11 mouse cellular contexts compared by ENCODE assay signal in the genomic region with DNA sequence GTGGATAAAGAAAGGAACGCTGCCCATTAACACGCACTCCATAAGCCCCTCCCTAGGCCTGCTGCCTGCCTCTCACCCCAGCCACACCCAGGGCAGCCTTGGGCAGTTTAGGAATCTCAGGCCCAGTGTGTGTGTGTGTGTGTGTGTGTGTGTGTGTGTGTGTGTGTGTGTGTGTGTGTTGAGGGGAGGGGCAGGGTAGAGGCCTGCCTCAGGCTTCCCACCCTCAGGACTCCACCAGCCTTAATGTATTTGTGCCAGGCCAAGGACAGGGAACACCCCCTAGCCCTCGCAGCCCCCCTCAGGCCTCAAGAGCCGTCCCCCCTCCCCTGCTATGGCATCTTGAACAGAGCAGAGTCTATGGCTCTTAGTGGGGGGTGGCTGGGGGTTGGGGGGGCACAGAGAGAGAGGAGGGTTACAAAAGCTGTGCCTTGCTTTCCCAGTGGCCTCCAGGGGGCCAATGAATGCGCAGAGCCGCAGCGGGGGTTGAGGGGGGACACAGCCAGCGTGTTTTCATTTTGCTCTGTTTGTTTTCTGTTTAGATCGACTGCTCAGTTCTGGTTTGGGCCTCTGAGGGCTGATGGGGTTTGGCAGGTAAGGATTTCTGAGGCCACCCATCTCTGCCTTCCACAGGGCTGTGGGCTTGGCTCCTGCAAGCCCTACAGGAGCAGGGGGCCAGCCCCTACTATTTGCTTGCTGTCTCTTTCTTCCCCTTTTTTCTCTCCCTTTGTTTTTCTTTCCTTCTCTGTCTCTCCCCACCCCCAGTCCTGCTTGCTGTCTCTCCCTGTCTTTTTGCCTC.
DNase-seq lines count a peak whose midpoint lies in the region; ATAC-seq and TF ChIP-seq lines count a peak whose summit lies in the region.
"Had no signal": no experiment of that assay in that cellular context is flagged by ENCODE, and none has a peak within 500 bp of the region (broad histone marks: within the 10 kb centered on the region; RNA-seq: fewer than 3 reads in every experiment).

No protein-coding gene starts in this region.

- H3K27me3 ChIP-seq in kidney, postnatal 0 days (ENCODE audit: insufficient read depth, low read length), result no peaks in the 10 kb centered on the region
- H3K27me3 ChIP-seq in intestine, embryonic 15.5 days (replicated peaks), result no peaks in the 10 kb centered on the region
- H3K27me3 ChIP-seq in stomach, embryonic 16.5 days (ENCODE audit: control insufficient read depth, insufficient read depth, low read length), result no peaks in the 10 kb centered on the region

- no peak overlapping the region for H3K4me3 ChIP-seq in kidney, postnatal 0 days (replicated peaks; ENCODE audit: low read depth, low read length)
- H3K4me3 ChIP-seq in intestine, embryonic 15.5 days (replicated peaks), result no peak overlapping the region
- no peak overlapping the region for H3K4me3 ChIP-seq in stomach, embryonic 16.5 days (replicated peaks; ENCODE audit: low read length)
- H3K4me3 ChIP-seq: erythroblast, embryonic 14.5 days; myocyte had no signal

- no peak overlapping the region for H3K9ac ChIP-seq in kidney, postnatal 0 days (ENCODE audit: low read depth, low read length)
- H3K9ac ChIP-seq in intestine, embryonic 15.5 days, result no peak overlapping the region
- no peak overlapping the region for H3K9ac ChIP-seq in stomach, embryonic 16.5 days (ENCODE audit: low read length)

- ATAC-seq in kidney, postnatal 0 days (replicated peaks; ENCODE audit: low FRiP score, low read depth), result no peak
- ATAC-seq in intestine, embryonic 15.5 days, result peak; percentile 29; the same call in 1 of the 2 replicates
- ATAC-seq in stomach, embryonic 16.5 days (ENCODE audit: insufficient read depth, low FRiP score), result peak; percentile 61; the same call in 1 of the 2 replicates

- peak; percentile 15; the same call in 1 of the 2 replicates for TF ChIP-seq CTCF in kidney, postnatal 0 days (IDR thresholded peaks at IDR 0.05; ENCODE audit: low read depth)

- no peaks in the 10 kb centered on the region for H3K9me3 ChIP-seq in kidney, postnatal 0 days (replicated peaks; ENCODE audit: low read length)
- no peaks in the 10 kb centered on the region for H3K9me3 ChIP-seq in intestine, embryonic 15.5 days
- H3K9me3 ChIP-seq in stomach, embryonic 16.5 days (replicated peaks; ENCODE audit: control insufficient read depth, low read length), result no peaks in the 10 kb centered on the region

- H3K4me1 ChIP-seq in kidney, postnatal 0 days (replicated peaks; ENCODE audit: insufficient read depth, low read length), result 0 out of 2 replicates have a peak, but pooled peaks cover 2% of the 10 kb centered on the region
- H3K4me1 ChIP-seq in intestine, embryonic 15.5 days (replicated peaks), result peaks cover 10% of the 10 kb centered on the region
- 0 out of 2 replicates have a peak, but pooled peaks cover 5% of the 10 kb centered on the region for H3K4me1 ChIP-seq in stomach, embryonic 16.5 days (ENCODE audit: control insufficient read depth, insufficient read depth, low read length)

- no peak for DNase-seq in kidney, postnatal 0 days (ENCODE audit: low spot score)
- no peak for DNase-seq in kidney, adult 18-20 months
- peak; percentile 33 to 70 for DNase-seq in lung, postnatal 4 days
- no peak for DNase-seq in heart, adult 18-20 months
- DNase-seq in T-cell, adult 2 months (ENCODE audit: low spot score), result no peak
- no peak for DNase-seq in right cerebral cortex, adult 18-20 months
- DNase-seq: liver had no signal

- 41% methylated on average over 9 of the region's 9 CpGs for WGBS in kidney, postnatal 0 days
- 38% methylated on average over 9 of the region's 9 CpGs for WGBS in intestine, embryonic 15.5 days
- WGBS in stomach, embryonic 16.5 days, result 21% methylated on average over 9 of the region's 9 CpGs

- H3K4me2 ChIP-seq in kidney, postnatal 0 days (ENCODE audit: low read length), result no peak overlapping the region
- no peak overlapping the region for H3K4me2 ChIP-seq in intestine, embryonic 15.5 days (replicated peaks)
- H3K4me2 ChIP-seq in stomach, embryonic 16.5 days (ENCODE audit: low read depth, low read length), result no peak overlapping the region

- H3K36me3 ChIP-seq in kidney, postnatal 0 days (ENCODE audit: insufficient read depth, low read length), result no peaks in the 10 kb centered on the region
- H3K36me3 ChIP-seq in intestine, embryonic 15.5 days, result no peaks in the 10 kb centered on the region
- no peaks in the 10 kb centered on the region for H3K36me3 ChIP-seq in stomach, embryonic 16.5 days (ENCODE audit: control insufficient read depth, insufficient read depth, low read length)

- H3K27ac ChIP-seq in kidney, postnatal 0 days, result 0 out of 2 replicates have a peak overlapping the region, but pooled peaks have one; percentile 31
- H3K27ac ChIP-seq in intestine, embryonic 15.5 days, result no peak overlapping the region
- peak overlapping the region; percentile 38; the same call in 1 of the 2 replicates for H3K27ac ChIP-seq in stomach, embryonic 16.5 days (ENCODE audit: low read length)

Comparison
In these comparisons a context has a peak if more than half of its experiments do, and no peak if none do; other contexts are left out.
1. DNase-seq: peak in lung, postnatal 4 days (2 of 2); none in kidney, postnatal 0 days (single experiment), kidney, adult 18-20 months (single experiment), heart, adult 18-20 months (0 of 2), T-cell, adult 2 months (single experiment) and right cerebral cortex, adult 18-20 months (single experiment).